Mouse (Mus musculus): ENCODE measurements around the gene Sdc1.

GRCm38 (mm10) chr12:8782565-8782964 is 11.4 kb downstream of the Sdc1 start:
- no peak for TF ChIP-seq CTCF (IDR thresholded peaks at IDR 0.05; ENCODE audit: low read depth)
- TF ChIP-seq EP300 (optimal IDR thresholded peaks at IDR 0.05): peak; percentile 36

Measured in stomach, postnatal 0 days (tissue).